Mouse (Mus musculus): ENCODE results near the gene Tbx5.
"Not testable (repeated sequence)": the region's sequence is repeated elsewhere in the genome, so short reads cannot be mapped to it uniquely, and the experiment has no call there.

Tbx5 gene

DNA sequence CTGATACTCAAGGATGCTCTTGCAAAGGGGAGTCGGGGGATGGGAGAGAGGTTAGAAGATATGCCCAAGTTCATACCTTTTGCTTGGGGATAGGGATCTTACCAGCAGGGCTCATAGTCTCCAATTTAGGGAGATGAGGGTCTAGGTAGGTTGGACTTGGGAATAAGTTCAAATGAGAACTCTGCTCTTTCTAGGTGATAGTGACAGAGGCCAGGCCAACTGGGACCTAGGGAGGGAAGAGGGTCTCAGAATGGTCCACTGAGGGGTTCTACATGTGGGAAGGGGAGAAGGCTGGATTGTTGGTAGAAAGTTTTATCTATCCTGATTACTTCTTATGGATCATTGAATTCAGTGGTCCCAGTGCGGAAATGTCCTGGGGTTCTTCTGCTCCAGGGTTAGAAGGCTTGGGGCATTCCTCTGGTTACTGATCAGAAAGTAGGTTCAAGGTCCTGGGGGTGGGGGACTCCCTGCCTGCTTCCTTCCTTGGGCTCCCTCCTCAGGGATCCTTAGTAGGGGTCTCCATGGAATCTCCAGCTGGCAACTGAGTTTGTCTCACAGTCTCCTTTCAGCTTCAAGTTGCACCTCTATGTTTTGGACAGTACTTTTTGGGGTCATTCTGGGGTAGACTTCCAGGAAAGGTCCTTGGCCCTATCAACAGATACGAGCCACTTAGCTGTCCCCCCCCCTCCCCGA lies 10.4 kb downstream of the Tbx5 start:
- DNase-seq (ENCODE audit: low spot score), result no peak

DNA sequence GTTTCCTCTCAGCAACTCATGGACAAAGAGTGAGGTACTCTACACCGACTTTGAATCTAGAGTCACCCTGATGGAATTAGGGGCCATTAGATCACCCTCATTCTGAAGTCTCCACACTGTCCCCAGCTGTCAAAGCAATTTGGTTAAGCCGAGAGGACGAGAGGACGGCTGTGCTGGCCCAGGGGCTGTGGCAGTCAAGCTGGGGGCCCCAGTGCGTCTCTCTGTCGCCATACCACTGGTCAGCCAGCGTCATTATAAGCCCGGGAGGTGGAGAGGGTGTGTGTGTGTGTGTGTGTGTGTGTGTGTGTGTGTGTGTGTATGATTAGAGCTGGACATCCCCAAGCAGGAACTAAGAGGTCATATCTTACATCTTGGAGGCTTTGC lies 10.9 kb downstream of the Tbx5 start:
- no peak for DNase-seq (ENCODE audit: low spot score)

DNA sequence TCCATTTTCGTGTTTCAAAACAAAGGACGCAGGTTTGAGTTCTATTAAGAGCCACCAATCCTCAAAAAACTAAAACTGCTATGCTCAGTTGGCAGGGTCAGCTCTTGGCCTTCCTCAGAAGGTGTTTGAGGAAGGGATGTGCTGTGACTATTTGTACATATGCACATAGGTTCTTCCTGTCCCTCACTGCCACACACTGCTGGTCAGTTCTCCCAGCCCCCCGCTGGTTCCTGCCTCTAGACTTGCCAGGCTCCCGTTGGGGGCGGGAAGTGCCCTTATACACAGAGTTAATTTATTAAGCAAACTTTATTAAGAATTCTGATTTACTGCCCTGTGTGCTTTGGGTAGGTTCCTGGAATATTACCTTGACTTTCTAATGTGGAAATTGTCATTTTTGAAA lies 11.9 kb downstream of the Tbx5 start:
- DNase-seq (ENCODE audit: low spot score), result no peak

DNA sequence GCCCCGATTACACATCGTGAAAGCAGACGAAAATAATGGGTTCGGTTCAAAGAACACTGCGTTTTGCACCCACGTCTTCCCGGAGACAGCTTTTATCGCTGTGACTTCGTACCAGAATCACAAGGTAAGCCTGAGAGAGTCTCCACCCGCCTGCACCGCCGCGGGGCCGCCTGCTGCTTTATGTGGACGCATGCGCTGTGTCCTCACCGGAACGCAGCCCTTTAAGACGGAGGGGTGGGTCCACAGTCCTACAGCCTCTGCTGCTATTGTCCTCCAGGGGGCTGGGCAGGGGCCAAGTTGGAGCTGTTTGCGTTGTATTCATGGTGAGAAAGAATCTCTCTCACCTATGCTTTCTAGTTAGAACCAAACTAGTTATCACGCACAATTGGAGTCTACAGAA lies 12.5 kb downstream of the Tbx5 start:
- no peak for DNase-seq (ENCODE audit: low spot score)

DNA sequence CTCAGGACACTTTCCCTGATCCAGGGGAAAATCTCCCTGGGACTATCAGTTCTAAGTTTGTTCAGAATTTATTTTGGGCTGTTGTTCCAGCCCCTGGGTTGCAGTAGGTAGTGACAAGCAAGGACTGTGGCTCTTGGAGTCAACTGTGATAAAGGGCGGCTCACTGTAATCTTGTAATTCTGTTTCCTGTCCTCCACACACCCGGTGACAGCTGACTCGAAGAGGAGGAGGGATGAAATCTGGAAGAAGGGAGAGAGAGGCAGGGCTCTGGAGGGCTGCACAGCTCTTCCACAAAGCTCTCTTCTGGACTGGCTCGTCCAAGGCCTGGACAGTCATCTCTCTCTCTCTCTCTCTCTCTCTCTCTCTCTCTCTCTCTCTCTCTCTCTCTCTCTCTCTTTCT lies 24.6 kb downstream of the Tbx5 start:
- no peak for DNase-seq (ENCODE audit: low spot score)

DNA sequence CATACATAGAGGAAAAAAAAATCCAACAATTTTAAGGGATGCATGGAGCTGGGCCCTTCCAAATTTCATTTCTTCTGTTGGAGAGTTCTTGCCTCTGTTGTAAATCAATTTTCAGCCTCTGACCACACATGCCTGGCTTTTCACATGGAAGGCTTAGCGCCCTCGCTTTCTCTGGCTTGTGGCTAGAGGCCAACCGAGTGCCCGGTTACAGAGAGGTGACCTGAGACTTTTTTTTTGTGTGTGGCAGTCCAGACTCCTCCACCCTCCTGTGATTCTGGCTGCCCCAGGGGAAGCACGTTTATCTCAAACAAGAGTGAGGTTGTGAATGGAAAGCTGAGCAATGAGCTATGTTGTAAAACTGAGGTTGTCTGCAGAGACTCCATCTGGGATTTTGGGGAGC lies 28.8 kb downstream of the Tbx5 start:
- DNase-seq (ENCODE audit: low spot score), result no peak

DNA sequence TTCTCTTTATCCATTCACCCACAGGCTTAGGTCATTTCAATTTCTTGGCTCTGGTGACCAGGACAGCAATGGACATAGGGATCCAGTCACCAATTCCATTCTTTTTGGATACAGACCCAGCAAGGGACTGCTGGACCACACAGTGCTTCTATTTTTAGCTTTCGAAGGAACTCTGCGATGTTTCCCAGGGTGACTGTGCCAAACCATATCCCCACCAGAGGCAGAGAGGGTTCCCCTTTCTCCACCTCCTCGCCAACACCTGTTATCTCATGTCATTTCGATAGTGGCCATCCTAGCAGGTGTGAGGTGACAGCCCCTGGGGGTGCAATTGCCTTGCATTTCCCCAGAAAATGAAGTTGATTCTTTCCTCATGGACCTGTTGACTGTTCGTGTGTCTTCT lies 30.0 kb downstream of the Tbx5 start:
- DNase-seq (ENCODE audit: low spot score), result no peak

DNA sequence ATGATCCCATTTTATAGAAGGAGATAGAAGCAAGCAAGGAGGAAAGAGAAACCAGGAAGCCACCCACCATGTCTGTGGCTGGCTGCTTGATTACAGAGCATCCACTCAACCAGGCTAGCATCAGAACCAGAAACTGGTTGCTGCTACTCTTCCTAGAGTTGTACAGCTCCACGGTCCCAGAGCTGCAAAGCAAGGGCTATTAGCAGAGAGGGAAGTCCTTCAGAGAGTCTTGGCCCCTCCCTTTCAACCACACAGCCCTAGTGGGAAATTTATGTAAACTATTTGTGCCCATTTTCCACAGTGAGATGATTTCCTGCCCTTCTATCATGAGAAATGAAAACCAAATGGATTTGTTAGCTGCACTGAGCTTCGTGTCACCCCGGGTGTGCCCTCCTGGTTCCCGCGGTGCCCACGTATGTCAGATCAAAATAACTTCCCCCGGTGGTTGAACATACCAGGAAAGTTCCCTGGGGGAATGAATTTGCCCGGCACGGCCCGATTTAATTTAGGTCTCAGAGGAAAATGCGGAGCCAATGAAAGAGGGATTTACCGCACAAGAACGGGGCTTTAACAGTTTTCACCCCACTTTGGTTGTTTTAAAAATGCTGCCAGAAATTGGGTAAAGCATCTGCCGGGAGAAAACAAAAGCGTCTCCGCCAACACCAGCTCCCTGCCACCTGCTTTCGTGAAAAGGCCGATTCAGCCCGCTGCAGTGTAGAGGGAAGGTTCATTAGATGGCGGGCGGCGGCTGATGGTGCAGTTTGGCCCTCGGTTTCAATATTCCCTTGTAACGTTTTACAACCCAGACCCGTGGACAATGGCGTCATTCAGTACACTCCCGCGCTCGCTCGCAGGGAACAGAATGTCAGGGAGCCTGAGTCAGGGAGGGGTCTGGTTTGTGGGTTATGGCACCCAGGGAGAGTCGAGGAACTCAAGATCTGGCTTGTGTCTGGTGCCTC lies 34.1 kb downstream of the Tbx5 start:
- DNase-seq (ENCODE audit: low spot score), result no peak

DNA sequence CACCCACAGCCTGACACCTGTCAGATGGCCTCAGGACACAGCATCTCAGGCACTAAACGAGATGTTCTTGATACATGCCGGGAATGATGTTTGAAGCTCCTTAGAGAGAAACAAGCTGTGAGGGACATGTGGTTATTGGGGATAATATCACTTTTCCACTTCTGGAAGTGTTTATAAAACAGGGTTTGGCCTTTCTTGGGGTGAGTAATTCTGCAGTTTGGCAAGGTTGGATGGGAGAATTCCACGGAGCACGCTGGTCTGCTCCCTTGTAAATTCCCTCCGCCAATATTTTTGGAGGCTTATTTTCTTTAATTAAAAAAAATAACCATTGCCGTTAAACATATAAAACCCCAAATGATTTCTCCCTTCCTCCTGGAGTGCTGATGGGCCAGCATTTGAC lies 35.5 kb downstream of the Tbx5 start:
- no peak for DNase-seq (ENCODE audit: low spot score)

DNA sequence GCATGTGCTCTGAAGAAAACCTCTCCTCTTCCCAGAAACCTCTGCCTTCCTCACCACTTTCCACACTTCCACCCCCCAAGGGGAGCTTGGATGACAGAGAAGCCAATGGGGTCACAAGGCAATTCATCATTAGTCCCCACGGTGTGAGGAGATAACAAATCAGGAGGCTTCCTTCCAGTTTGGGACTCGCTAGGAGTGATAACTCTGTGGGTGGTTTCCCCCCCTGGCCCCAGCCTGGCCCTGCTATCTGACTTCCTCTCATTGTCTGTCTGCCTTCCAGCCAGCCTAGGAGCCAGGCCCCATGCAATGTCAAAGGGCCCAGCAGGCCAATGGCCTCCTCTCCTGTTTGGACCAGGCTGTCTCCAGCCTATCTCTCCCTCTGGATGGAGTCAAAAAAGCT lies 43.0 kb downstream of the Tbx5 start:
- DNase-seq (ENCODE audit: low spot score), result no peak

DNA sequence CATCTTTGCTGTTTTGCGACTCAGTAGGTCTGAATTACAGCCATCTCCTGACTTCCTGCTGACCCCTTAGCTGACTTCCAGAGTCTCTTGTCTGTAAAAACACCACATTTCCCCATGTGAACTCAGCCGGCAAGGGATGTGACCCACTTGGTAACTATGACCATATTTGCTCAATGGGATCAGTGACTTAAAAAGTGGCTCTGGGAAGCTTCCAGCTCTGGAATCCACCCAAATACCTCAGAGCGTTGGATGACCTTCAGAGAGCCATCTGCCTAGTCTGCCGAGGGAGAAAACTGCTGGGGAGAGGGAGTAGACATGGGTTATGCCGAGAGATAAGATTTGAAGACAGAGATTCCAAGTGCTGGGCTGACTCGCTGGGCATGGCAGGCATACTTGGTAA lies 44.7 kb downstream of the Tbx5 start:
- DNase-seq (ENCODE audit: low spot score), result no peak

DNA sequence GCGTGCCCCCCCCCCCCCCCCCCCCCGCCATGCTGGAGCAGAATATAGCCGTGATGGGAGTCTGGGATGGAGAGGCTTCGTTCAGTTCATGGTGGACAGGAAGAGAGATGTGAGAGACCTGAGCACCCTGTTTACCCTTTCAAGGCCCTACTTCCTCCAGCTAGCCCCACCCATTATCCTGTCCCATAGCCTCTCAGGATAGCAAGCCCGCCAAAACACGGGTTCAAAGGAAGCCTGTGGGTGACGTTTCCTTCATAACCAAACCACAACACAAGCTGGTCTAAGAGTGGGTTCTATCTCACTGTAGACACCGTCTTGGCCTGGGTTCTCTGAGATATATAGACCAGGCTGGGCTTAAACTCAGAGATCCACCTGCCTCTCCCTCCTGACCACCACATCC lies 53.1 kb downstream of the Tbx5 start:
- DNase-seq (ENCODE audit: low spot score), result no peak

DNA sequence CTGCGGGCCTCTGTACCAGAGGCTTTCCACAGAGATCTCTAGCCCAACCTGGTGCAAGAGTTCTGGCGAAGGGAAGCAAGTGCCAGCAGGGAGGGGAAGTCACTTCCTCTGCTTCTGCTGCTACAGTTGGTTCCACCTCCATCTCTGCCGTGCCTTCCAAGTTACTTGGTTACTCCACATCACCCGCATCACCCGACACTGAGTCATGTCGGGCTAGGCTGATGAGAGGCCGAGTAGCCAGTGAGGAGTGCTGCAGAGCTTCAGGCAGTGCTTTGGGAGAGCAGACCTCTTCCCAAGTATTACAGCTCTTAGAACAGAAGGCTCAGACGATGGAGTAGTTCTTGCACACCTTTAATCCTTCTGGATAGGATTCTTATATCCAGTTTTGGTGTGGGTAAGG lies 54.9 kb downstream of the Tbx5 start:
- no peak for DNase-seq (ENCODE audit: low spot score)

DNA sequence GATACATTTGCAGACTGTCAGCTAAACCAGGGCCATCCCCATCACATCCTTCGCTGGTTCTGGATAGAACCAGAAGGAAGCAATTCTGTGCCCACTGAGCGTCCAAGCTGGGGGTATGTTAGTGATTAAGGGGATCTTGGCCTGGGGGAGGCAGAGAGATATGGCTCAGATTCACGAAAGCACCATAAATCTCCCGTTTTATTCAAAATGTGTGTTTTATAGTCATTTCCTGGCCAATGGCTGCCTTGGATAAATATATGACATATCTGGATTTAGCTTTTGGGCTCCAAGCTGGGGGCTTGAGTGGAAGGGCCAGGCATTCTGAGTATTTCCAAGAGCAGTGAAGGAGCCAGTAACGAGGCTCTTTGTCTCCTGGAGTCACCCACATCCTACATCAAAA lies 59.5 kb downstream of the Tbx5 start:
- no peak for DNase-seq (ENCODE audit: low spot score)

DNA sequence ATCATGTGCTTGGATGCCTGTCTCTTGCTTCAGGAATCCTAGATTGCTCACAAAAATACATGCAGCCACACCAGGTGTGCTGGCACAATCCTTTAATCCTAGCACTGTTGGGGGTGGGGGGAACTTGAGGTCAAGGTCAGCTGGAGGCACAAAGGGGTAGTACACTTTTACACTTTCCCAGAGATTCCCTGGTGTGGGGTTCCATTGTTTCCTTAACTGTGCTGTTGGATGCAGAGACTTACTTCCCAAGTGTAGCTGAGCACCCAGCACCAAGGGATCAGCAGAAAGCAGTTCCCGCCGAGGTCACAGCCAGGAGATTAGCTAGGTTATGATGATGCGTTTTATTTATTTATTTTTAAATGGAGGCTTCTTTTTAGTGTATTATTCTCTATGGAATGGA lies 60.6 kb downstream of the Tbx5 start:
- no peak for DNase-seq (ENCODE audit: low spot score)

DNA sequence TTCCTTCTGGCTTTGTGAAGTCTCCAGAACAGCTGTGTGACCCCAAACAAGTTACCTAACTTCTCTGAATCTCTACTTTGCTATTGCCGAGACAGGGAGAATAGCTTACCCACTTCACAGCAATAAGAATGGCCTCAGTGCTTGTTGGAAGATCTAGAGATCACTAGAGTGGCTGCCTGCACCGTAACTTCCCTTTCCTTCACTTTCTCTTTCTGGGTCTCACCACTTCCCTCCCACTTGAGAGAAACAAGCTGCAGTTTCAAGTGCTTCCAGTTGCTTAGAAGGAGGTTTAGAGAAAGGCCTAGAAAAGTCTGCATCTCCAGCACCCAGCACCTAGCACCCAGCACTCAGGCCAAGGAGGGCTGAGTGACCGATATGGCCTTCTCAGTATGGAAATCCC lies 64.1 kb downstream of the Tbx5 start:
- no peak for DNase-seq (ENCODE audit: low spot score)

DNA sequence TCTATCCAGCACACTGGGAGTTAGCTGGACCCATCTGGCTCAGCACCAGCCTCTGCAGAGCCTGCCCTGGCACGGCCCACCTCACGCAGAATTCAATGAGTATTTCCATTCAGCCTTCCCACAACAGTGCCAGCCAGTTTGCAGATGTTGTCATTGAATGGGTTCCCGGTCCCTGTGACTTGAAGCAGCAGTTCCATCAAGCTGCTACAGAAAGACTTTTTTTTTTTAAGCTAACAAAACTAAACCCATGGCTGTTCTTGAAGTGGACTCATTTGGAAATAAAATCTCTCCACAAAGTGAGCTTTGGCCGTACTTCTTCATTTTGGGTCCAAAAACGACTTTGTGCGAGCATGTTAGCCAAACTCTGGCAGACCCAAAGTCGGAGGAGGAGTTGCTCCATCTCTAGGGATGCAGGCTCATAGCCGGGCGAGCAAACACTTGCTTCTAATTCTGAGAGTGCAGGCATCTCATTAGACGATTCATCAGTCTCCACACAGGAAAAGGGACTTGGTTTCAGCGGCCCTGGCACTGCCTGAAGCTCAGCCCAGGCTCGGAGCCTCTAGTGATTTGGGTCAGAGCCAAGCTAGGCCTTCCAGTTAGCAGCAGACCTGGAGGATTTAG lies 84.2 kb downstream of the Tbx5 start:
- DNase-seq (ENCODE audit: low spot score), result no peak

DNA sequence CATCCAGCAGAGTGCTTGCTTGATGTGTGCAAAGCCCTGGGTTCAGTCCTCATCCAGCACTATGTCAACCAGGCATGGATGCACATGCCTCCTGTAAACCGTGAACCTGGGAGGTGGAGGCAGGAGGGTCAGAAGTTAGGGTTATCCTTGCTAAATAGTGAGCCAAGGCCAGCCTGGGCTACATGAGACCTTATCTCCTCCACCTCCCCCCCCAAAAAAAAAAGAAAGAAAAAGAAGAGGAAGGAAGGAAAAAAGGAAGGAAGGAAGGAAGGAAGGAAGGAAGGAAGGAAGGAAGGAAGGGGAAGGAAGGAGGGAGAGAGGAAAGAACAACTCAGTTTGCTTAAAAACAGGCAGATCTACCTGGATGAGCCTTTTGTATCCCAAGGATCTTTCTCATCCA lies 85.9 kb downstream of the Tbx5 start:
- not testable (repeated sequence) for DNase-seq (ENCODE audit: low spot score)

DNA sequence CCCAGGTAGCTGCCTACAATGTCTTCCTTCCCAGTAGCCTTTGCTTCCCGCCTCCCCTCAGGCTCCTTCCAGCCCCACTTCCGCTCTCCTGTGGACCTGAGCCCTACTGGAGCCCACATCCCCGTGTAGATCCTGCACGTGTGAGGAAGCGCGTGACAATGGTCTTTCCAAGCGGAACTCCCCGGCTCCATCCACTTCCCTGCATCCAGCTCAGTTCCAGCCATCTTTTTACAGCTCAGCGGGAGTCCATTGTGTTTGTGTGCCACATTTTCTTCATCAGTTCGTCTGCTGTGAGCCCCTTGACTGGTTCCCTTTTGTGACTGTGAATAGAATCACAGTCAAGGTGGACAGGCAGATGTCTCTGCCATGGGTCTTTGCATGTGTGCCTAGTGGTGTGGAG lies 88.5 kb downstream of the Tbx5 start:
- no peak for DNase-seq (ENCODE audit: low spot score)

DNA sequence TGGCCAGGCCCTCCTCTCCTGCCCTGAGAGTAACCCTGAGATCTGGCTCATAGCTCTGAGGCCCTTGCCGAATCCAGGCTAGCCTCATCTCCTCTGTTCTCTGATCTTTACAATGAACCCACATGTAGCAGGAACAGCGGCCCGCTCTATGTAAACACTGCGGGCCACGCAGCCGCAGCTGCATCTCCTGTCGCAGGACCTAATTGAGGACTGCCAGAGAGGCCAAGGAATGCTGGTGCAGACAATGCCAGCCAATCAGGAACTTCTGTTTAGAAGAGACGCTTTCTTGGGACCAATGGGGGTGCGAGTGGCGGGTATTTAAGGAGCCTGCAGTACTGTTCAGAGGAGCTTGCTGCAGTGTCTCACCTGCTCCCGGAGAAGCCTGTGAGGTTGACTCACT lies 89.8 kb downstream of the Tbx5 start:
- DNase-seq (ENCODE audit: low spot score), result no peak

All from spleen, adult 12 weeks (tissue).